Mouse (Mus musculus) G1E (cell line): ENCODE results near the gene Palm.

Experiments
- CTCF ChIP-seq: IDR thresholded peaks from 2 replicates; pipeline ENCODE4 v1.5.1; 2012; ENCODE audit warnings: low read depth, low read length, inconsistent platforms, mixed read lengths
- GATA1 ChIP-seq: IDR thresholded peaks from 2 replicates; pipeline ENCODE4 v1.6.1; 2012; ENCODE audit warnings: borderline replicate concordance, low read length, inconsistent platforms, mixed read lengths
- GATA2 ChIP-seq: IDR thresholded peaks from 2 replicates; pipeline ENCODE4 v1.6.1; 2012; ENCODE audit warnings: low read depth, low read length, inconsistent platforms, borderline replicate concordance
- POLR2AphosphoS5 ChIP-seq: IDR thresholded peaks from 2 replicates; pipeline ENCODE4 v1.6.1; 2012; ENCODE audit warnings: low read depth, low read length, inconsistent platforms; ENCODE audit not compliant: insufficient replicate concordance
- TAL1 ChIP-seq: conservative IDR thresholded peaks from 2 replicates; pipeline ENCODE4 v1.6.1; 2012; ENCODE audit warnings: low read depth, low read length, inconsistent platforms, mixed read lengths

GRCm38 (mm10) chr10:79831583-79831982, 38.2 kb downstream of the Palm start:
- TF ChIP-seq CTCF (no peak), TAL1 (no peak), GATA1 (no peak), POLR2AphosphoS5 (no peak), GATA2 (no peak)
